Mouse (Mus musculus): ENCODE data around the gene St6galnac4.

St6galnac4 gene

GRCm38 (mm10) chr2:32586871-32587351 lies at the start of gene St6galnac4:
Gene St6galnac4, plus strand, starts transcription at chr2:32587095.
- DNase-seq (ENCODE audit: low read depth, low spot score) = peak; percentile 97

- no peak for DNase-seq (ENCODE audit: low read depth, low spot score)
Observed at GRCm38 (mm10) chr2:32537360-32537905, 49.5 kb upstream of the St6galnac4 start.

GRCm38 (mm10) chr2:32537941-32538340 lies 49.0 kb upstream of the St6galnac4 start:
- no peak for DNase-seq (ENCODE audit: low read depth, low spot score)

- DNase-seq (ENCODE audit: low read depth, low spot score) = no peak
Observed at GRCm38 (mm10) chr2:32538461-32538860, 48.4 kb upstream of the St6galnac4 start.

GRCm38 (mm10) chr2:32539452-32539981 lies 47.4 kb upstream of the St6galnac4 start:
- no peak for DNase-seq (ENCODE audit: low read depth, low spot score)

- no peak for DNase-seq (ENCODE audit: low read depth, low spot score)
Observed at GRCm38 (mm10) chr2:32541333-32541908, 45.5 kb upstream of the St6galnac4 start.

- no peak for DNase-seq (ENCODE audit: low read depth, low spot score)
Observed at GRCm38 (mm10) chr2:32541986-32542573, 44.8 kb upstream of the St6galnac4 start.

GRCm38 (mm10) chr2:32543031-32543449 lies 43.9 kb upstream of the St6galnac4 start:
- no peak for DNase-seq (ENCODE audit: low read depth, low spot score)

GRCm38 (mm10) chr2:32546951-32547350 lies 39.9 kb upstream of the St6galnac4 start:
- no peak for DNase-seq (ENCODE audit: low read depth, low spot score)

GRCm38 (mm10) chr2:32547380-32547779 lies 39.5 kb upstream of the St6galnac4 start:
- DNase-seq (ENCODE audit: low read depth, low spot score) = no peak

- DNase-seq (ENCODE audit: low read depth, low spot score) = no peak
Observed at GRCm38 (mm10) chr2:32547964-32548739, 38.7 kb upstream of the St6galnac4 start.

GRCm38 (mm10) chr2:32549171-32549570 lies 37.7 kb upstream of the St6galnac4 start:
- DNase-seq (ENCODE audit: low read depth, low spot score) = no peak

GRCm38 (mm10) chr2:32549764-32550163 lies 37.1 kb upstream of the St6galnac4 start:
- DNase-seq (ENCODE audit: low read depth, low spot score) = no peak

- DNase-seq (ENCODE audit: low read depth, low spot score) = no peak
Observed at GRCm38 (mm10) chr2:32551236-32551635, 35.7 kb upstream of the St6galnac4 start.

GRCm38 (mm10) chr2:32553592-32554148 lies 33.2 kb upstream of the St6galnac4 start:
- no peak for DNase-seq (ENCODE audit: low read depth, low spot score)

GRCm38 (mm10) chr2:32555484-32555883 lies 31.4 kb upstream of the St6galnac4 start:
- no peak for DNase-seq (ENCODE audit: low read depth, low spot score)

- no peak for DNase-seq (ENCODE audit: low read depth, low spot score)
Observed at GRCm38 (mm10) chr2:32556019-32556418, 30.9 kb upstream of the St6galnac4 start.

GRCm38 (mm10) chr2:32559570-32559969 lies 27.3 kb upstream of the St6galnac4 start:
- peak; percentile 83 for DNase-seq (ENCODE audit: low read depth, low spot score)

GRCm38 (mm10) chr2:32566536-32567063 lies 20.3 kb upstream of the St6galnac4 start:
- DNase-seq (ENCODE audit: low read depth, low spot score) = peak; percentile 80

GRCm38 (mm10) chr2:32568149-32568548 lies 18.7 kb upstream of the St6galnac4 start:
- DNase-seq (ENCODE audit: low read depth, low spot score) = no peak

GRCm38 (mm10) chr2:32568941-32569340 lies 18.0 kb upstream of the St6galnac4 start:
- no peak for DNase-seq (ENCODE audit: low read depth, low spot score)
